Comparison of ENCODE assay signal across 9 mouse cellular contexts in genomic region chr2:66409740-66410290, GRCm38 (mm10). TPM values are rescaled to one million over a fixed set of nuclear protein-coding genes. Genes with fewer than 3 reads are reported as not detected.
A peak's percentile ranks its signal among the peaks of the same experiment; 100 is the strongest.
DNase-seq lines count a peak whose midpoint lies in the region; ATAC-seq and TF ChIP-seq lines count a peak whose summit lies in the region.
"Had no signal": no experiment of that assay in that cellular context is flagged by ENCODE, and none has a peak within 500 bp of the region (broad histone marks: within the 10 kb centered on the region; RNA-seq: fewer than 3 reads in every experiment).

No protein-coding gene starts in this region.

- DNase-seq in testis, postnatal 10 days (ENCODE audit: low spot score), result no peak
- DNase-seq in cerebellum, postnatal 14 days, result peak; percentile 76
- peak; percentile 54 for DNase-seq in kidney, adult 9 months
- peak; percentile 44 for DNase-seq in liver, adult 2 months (ENCODE audit: extremely low read depth, low read depth, low spot score)
- peak; percentile 50 for DNase-seq in neural tube, embryonic 10.5 days (ENCODE audit: extremely low spot score, low spot score)
- DNase-seq in T-cell, adult 2 months (ENCODE audit: low spot score), result no peak

- 1% methylated on average over 14 of the region's 14 CpGs for WGBS in liver, adult 2 months

- no peak overlapping the region for H3K9ac ChIP-seq in liver, adult 2 months (ENCODE audit: low read depth, low read length)

- TF ChIP-seq CTCF in testis, adult 2 months (IDR thresholded peaks at IDR 0.05; ENCODE audit: control insufficient read depth, insufficient read depth, insufficient replicate concordance, low read depth, low read length), result peak; percentile 20; the same call in 1 of the 2 replicates
- TF ChIP-seq CTCF in liver, adult 2 months (IDR thresholded peaks at IDR 0.05; ENCODE audit: low read depth, low read length), result peak; percentile 61

- no peaks in the 10 kb centered on the region for H3K36me3 ChIP-seq in testis, adult 2 months (ENCODE audit: control insufficient read depth, insufficient read depth, low read length)
- no peaks in the 10 kb centered on the region for H3K36me3 ChIP-seq in liver, adult 2 months (ENCODE audit: control insufficient read depth, insufficient read depth, low read length)

- no peak overlapping the region for H3K27ac ChIP-seq in testis, adult 2 months (ENCODE audit: control insufficient read depth, insufficient read depth, low read depth, low read length)
- H3K27ac ChIP-seq in liver, adult 2 months (replicated peaks; ENCODE audit: insufficient read depth, low read depth, low read length), result no peak overlapping the region

- no peaks in the 10 kb centered on the region for H3K27me3 ChIP-seq in testis, adult 2 months (ENCODE audit: control insufficient read depth, insufficient read depth, low read length)
- 0 out of 2 replicates have a peak, but pooled peaks cover 3% of the 10 kb centered on the region for H3K27me3 ChIP-seq in liver, adult 2 months (ENCODE audit: control insufficient read depth, insufficient read depth, low read length)

- peak; percentile 83 for ATAC-seq in granulocyte monocyte progenitor cell, adult 5-6 weeks (replicated peaks; ENCODE audit: poor library complexity, severe bottlenecking)

- H3K4me3 ChIP-seq in testis, adult 2 months (ENCODE audit: control insufficient read depth, low read depth, low read length), result peak overlapping the region; percentile 59
- H3K4me3 ChIP-seq in liver, adult 2 months (ENCODE audit: insufficient read depth, low read depth, low read length), result no peak overlapping the region; the same call in 1 of the 2 replicates
- H3K4me3 ChIP-seq: erythroblast, embryonic 14.5 days had no signal

- H3K4me1 ChIP-seq in testis, adult 2 months (ENCODE audit: control insufficient read depth, insufficient read depth, low read length), result peaks cover 4% of the 10 kb centered on the region
- peaks cover 3% of the 10 kb centered on the region for H3K4me1 ChIP-seq in liver, adult 2 months (ENCODE audit: control insufficient read depth, insufficient read depth, low read length)

- no peaks in the 10 kb centered on the region for H3K79me2 ChIP-seq in liver, adult 2 months (ENCODE audit: control insufficient read depth, insufficient read depth, low read length)

- no peak for TF ChIP-seq POLR2A in testis, adult 2 months (IDR thresholded peaks at IDR 0.05; ENCODE audit: control insufficient read depth, low read depth, low read length)
- TF ChIP-seq POLR2A in liver, adult 2 months (IDR thresholded peaks at IDR 0.05; ENCODE audit: extremely low read depth, insufficient read depth, low read length), result no peak

RNA-seq across cellular contexts. Expression of gene Scn1a, which starts 30.8 kb away (rescaled TPM):
- 0.46 and 0.73 TPM in 2 replicates for polyA plus RNA-seq in testis, adult 2 months (2012; rRNA removed)
- total RNA-seq in granulocyte monocyte progenitor cell, adult 5-6 weeks (2014; fragmentation: Nextera tagmentation), result not detected in 2 replicates
- total RNA-seq in granulocyte monocyte progenitor cell, adult 5-6 weeks (2017), result not detected in 2 replicates
- total RNA-seq in liver, adult 2 months (2014; rRNA removed), result 0.07 TPM in 1 of 2 replicates, not detected in the other
- polyA plus RNA-seq in liver, adult 2 months (2012; rRNA removed), result not detected in 2 replicates
- polyA plus RNA-seq: erythroblast, embryonic 14.5 days had no signal

Comparison
In these comparisons a context has a peak if more than half of its experiments do, and no peak if none do; other contexts are left out.
1. DNase-seq: peak in cerebellum, postnatal 14 days (2 of 2), kidney, adult 9 months (single experiment), liver, adult 2 months (single experiment) and neural tube, embryonic 10.5 days (single experiment); none in testis, postnatal 10 days (single experiment) and T-cell, adult 2 months (single experiment).